Mouse (Mus musculus): Measurements from ENCODE around the gene Hnrnpa0. TPM values are rescaled to one million over a fixed set of nuclear protein-coding genes. Genes with fewer than 3 reads are reported as not detected.

Gene Hnrnpa0
- 25.5 and 105 TPM in 2 replicates for polyA plus RNA-seq (2012; rRNA removed; ENCODE audit: low replicate concordance)

DNA sequence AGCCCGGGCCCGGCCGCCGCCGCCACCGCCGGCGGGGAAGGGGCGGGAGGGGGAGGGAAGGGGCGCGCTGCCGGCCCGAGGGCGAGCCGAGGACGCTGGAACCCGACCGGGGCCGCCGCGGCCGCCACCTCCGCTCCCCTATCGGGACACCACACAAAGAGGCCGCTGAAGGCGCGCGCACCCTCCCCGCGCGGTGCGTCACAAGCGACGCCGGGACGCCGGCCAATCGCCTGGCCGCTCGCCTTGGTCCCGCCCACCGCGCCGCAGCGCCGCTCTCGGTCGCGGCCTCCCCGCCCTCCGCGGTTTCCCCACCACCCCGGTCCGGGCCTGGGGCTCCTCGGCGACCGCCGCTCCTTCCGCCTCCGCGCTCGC is at the start of gene Hnrnpa0:
Gene Hnrnpa0 (minus strand): TSS at position 161 of the 372 bp plus-strand sequence.

DNA sequence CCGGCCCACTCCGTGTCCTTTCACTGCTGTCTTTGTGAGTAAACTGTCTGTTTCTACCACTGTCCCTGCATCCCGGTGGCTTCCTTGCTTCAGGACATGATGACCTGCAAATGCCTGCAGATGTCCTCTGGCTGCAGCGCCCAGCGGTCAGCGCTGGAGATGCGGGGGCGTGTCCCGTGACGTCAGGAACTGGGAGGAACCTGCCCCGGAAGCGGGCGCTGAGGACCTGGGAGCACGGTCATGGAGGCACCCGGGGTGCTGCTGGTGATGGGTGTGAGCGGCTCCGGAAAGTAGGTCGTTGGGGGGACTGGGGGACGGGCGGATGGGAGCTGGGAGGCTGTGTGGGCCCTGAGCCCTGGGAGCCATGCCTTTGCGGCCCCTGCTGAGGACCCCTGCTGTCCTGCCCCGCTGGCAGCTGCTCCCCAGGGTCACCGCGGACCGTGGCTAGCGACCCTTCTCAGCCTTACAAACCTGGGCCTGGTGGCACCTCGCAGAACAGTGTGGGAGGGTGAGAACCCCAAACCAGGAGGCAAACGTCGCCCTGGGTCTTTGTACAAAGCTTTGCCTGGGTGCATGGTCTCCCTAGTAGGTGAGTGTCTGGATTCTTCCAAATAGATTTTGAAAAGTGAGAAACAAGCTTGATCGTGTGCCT is 29.2 kb upstream of the Hnrnpa0 start, which contains the start of gene Idnk:
Gene Idnk (plus strand): TSS at position 203 of the 652 bp plus-strand sequence.

DNA sequence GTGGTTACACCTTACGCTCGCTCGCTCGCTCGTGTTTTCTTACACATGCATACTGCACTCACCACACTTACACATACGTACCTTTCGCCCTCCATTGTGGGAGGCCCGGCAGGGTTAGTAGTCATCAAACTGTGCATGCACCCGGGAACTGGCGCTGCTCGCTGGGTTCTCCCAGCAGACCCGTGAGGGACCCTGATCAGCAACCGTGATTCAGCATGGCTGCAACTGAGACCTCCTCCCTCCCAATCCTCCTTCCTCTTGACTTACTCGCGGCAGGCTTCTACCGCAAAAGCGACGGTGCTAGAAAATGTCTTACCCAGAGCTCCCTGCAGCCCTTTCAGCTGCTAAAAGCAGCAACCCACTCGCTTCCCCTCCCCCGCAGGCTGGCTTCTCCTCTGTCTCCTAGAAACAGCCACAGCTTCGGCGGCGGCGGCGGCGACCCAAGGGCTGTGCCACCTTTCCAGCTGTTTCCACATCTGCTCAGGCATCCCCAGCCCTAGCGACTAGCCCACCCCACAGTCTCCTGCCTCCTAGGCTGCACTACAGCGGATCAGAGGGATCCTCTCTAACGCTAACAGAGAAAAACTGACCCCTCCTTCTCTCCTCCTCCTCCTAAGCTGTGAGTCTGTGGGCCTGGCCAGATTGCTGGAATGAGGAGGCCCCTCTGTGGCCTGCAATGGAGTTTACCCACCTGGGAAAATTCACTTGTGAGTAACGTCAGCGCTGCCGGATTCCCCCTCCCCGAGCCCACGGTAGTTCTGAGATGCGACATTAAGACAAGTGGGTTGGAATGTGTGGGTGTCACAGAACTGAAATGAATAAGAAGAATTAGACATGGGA is 15.1 kb downstream of the Hnrnpa0 start, which contains the start of gene Klhl3:
Gene Klhl3 (minus strand): TSS at position 532 of the 840 bp plus-strand sequence.

Other genes starting within 250 kb of the Hnrnpa0 start
- gene Spock1, start 220.2 kb downstream of the Hnrnpa0 start, polyA plus RNA-seq (2012; rRNA removed; ENCODE audit: low replicate concordance) = 0.13 and 0.14 TPM in 2 replicates
- 2.6 and 2.9 TPM in 2 replicates for gene Klhl3, start 15.0 kb downstream of the Hnrnpa0 start, polyA plus RNA-seq (2012; rRNA removed; ENCODE audit: low replicate concordance)
- gene Idnk, start 29.1 kb upstream of the Hnrnpa0 start, polyA plus RNA-seq (2012; rRNA removed; ENCODE audit: low replicate concordance) = 23.6 and 32.2 TPM in 2 replicates
- 133 and 163 TPM in 2 replicates for gene Ubqln1, start 87.1 kb upstream of the Hnrnpa0 start, polyA plus RNA-seq (2012; rRNA removed; ENCODE audit: low replicate concordance)
- gene Gkap1, start 147.1 kb upstream of the Hnrnpa0 start, polyA plus RNA-seq (2012; rRNA removed; ENCODE audit: low replicate concordance) = 4.4 and 5.6 TPM in 2 replicates
- 0.03 and 0.08 TPM in 2 replicates for gene Kif27, start 230.6 kb upstream of the Hnrnpa0 start, polyA plus RNA-seq (2012; rRNA removed; ENCODE audit: low replicate concordance)

All from mammary gland, adult 2 months (tissue).